Mouse (Mus musculus) MEL (cell line): ENCODE data around the gene Wdfy3.

Experiments
- CTCF ChIP-seq, 3 experiments: IDR thresholded peaks in 2 of 3; conservative IDR thresholded peaks in 1 of 3; 2 replicates each; pipeline ENCODE4 v1.5.1; 2011 to 2012; ENCODE audit warnings: low read length in 3 of 3, low read depth in 2 of 3, mild to moderate bottlenecking in 2 of 3, improper control_type of control experiment in 1 of 3, inconsistent platforms in 1 of 3, mixed read lengths in 1 of 3, moderate library complexity in 1 of 3; ENCODE audit not compliant: control insufficient read depth in 1 of 3, insufficient read depth in 1 of 3, poor library complexity in 1 of 3, severe bottlenecking in 1 of 3
- MAFK ChIP-seq: IDR thresholded peaks from 2 replicates; pipeline ENCODE4 v1.6.1; 2011; ENCODE audit warnings: low read depth, mild to moderate bottlenecking, low read length, improper control_type of control experiment, borderline replicate concordance

DNA sequence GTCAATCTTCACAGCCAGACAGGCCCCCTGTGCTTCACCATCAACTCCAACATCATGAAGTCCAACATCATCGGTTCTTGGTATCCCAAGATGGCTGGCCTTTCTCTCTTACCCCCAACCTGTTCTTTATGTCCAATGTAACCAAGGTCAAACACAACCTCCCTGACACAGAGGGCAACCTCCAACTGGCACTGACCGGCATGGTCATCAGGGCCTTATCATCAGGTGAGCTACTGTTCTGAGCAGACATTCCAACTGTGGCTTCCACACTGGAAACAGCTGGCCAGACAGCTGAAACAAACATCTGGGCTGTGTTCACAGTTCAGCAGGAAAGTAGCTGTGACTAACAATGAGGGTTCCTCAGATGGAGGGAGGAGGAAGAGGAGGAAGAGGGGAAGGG is 58.8 kb downstream of the Wdfy3 start:
- TF ChIP-seq MAFK: no peak
- no peak for TF ChIP-seq CTCF (IDR thresholded peaks at IDR 0.05 in 2 of 3, conservative IDR thresholded peaks at IDR 0.05 in 1 of 3; ENCODE audit: control insufficient read depth in 1 of 3, insufficient read depth in 1 of 3, low read depth in 2 of 3, low read length in 3 of 3, poor library complexity in 1 of 3, severe bottlenecking in 1 of 3)
